Mouse (Mus musculus) gastrocnemius, postnatal 4 days (tissue): ENCODE results near the gene Wdr24. TPM values are rescaled to one million over a fixed set of nuclear protein-coding genes. Genes with fewer than 3 reads are reported as not detected.

ENCODE experiments used
- DNase-seq, 2 experiments: peaks; one replicate each; pipeline ENCODE4 v3.0.0; 2021 to 2022; ENCODE audit warnings: low spot score in 2 of 2, mixed read lengths in 2 of 2
- microRNA-seq: library from miRNA; unstranded; fragments of <30 nt; microRNA quantifications from one replicate; pipeline ENCODE4 v1.2.0, GENCODE M21; 2021
- total RNA-seq, 2 experiments: library from RNA; stranded (reverse); gene quantifications; 2 replicates each; pipeline ENCODE4 v1.2.3; 2021

Wdr24 gene
- total RNA-seq, 2 experiments from 2014 or later = 12.2 to 13.7 TPM

DNA sequence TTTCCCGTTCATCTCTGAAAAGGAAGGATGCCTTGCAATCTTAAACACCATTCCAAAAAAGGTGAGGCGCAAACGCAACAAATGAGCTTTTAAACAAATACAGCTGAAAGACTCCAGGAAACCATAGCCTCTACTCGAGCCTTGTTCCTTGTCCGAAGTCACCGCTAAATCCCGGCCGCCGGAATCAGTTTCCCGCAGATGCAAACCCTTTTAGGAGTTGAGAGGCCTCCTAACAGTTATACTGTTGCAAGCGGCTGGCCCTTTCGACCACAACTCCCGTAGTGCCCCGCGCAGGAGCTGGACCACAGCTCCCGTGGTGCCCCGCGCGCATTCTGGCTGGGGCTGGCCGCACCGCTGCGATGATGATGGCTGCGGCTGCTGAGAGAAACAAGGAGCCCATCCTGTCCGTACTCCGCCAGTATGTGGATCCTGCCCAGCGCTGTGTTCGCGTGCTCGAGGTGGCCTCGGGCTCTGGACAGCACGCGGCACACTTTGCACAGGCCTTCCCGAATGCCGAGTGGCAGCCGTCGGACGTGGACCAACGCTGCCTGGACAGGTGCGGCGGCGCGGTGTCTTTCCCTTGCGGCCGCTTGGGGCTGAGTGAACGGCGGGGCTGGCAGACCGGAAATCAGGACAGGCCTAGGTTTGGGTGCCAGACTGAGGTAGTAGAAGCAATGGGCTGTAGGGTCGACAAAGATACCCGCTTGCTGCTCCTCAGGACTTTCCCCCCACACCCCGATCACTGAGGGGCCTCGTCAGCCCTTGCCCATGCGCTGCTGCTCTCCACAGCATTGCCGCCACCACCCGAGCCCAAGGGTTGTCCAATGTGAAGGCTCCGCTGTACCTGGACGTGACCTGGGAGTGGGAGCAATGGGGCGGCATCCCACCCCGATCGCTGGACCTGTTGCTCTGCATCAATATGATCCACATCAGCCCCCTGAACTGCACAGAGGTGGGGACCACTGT lies 52.0 kb downstream of the Wdr24 start:
- peak; percentile 79 to 89 for DNase-seq

DNA sequence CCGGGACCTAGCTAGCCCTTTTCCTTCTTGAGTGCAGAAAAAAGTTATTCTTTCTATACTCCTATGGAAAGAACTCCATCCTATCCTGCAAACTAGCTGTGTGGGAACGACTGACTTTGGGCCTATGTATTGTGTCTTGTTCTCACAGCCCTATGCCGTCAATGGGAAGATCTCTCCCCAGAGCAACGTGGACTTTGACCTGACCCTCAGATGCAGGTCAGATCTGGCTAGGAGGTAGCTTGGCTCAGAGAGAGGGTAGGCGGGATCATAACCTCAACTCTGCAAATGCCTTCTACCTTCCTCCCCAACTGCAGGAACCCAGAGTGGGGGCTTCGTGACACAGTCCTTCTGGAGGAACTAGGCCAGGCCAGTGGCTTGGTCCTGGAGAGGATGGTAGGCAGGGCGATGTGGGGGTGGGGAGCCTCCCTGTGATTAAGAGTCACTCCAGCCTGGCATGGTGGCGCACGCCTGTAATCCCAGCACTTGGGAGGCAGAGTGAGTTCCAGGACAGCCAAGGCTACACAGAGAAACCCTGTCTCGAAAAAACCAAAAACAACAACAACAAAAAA lies 53.0 kb downstream of the Wdr24 start:
- DNase-seq = no peak

GRCm38 (mm10) chr17:25877025-25877424 lies 53.6 kb downstream of the Wdr24 start:
- DNase-seq = no peak

DNA sequence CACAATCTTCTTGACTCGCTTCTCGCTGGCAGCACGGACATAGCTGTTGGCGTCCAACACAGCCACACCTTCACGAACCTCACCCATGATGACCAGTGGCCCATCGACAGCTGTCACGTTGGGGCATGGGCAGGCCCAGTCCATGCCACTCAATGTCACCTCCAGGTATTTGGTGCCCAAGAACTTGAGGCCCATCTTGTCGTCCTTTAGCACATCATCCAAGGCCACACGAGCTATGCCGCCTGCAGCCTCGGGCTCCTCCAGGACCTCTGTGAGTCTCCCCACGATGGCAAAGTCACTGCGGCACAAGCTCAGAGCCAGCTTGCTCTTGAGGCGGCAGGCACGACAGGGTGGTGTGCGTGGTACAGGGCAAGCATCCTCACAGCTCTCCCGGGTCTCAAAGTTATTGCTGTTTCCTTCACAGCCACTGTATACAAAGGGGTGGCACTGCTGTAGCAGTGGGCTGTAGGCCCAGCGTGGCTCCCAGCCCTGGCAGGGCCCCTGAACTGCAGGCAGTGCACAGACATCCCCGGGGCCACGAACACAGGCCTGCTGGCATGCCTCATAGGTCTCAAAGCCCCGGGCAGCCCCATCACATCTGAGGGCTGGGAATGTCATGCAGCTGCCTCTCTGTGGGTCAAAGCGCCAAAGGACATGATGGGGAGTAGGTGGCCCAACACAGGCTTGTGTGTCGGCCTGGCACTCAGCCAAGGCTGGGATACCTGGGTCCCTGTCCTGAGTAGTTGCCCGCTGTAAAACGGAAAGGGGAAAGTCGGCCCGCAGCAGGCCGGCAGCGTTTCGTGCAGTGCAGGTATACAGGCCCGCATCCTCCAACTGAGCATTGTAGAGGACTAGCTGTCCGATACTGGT lies 54.5 kb downstream of the Wdr24 start:
- DNase-seq = no peak

Small RNAs within 50 kb of the gene (microRNA-seq; reads per million reads assigned to microRNA genes)
- gene Mir3082 (1.5 reads per million), gene Mir6966 (1.5 reads per million)

Other genes starting within 250 kb of the Wdr24 start
- gene Lmf1, start 244.5 kb upstream of the Wdr24 start, total RNA-seq = 10 to 100 TPM; 16.1 to 18.8 TPM
- gene Gng13, start 106.5 kb upstream of the Wdr24 start, total RNA-seq = not detected
- gene Chtf18, start 96.2 kb upstream of the Wdr24 start, total RNA-seq = 1 to 10 TPM; 7.7 to 8.6 TPM
- 1 to 10 TPM; 7.9 to 8.1 TPM for gene Rpusd1, start 96.0 kb upstream of the Wdr24 start, total RNA-seq
- gene Mslnl, start 87.6 kb upstream of the Wdr24 start, total RNA-seq = not detected
- gene Msln, start 69.2 kb upstream of the Wdr24 start, total RNA-seq = under 1 TPM; 0.44 to 0.49 TPM
- 10 to 100 TPM; 29.0 to 31.3 TPM for gene Narfl, start 49.9 kb upstream of the Wdr24 start, total RNA-seq
- gene Haghl, start 38.0 kb upstream of the Wdr24 start, total RNA-seq = 10 to 100 TPM; 31.3 to 32.5 TPM
- gene Ccdc78, start 37.0 kb upstream of the Wdr24 start, total RNA-seq = not detected
- 10 to 100 TPM; 45.6 to 45.8 TPM for gene Fam173a, start 30.7 kb upstream of the Wdr24 start, total RNA-seq
- gene AC134908.4, start 28.0 kb upstream of the Wdr24 start, total RNA-seq = under 1 TPM in 1 of 2 experiments, not detected in 1; 0.75 TPM
- gene Metrn, start 26.5 kb upstream of the Wdr24 start, total RNA-seq = 10 to 100 TPM; 46.3 to 51.6 TPM
- 1 to 10 TPM; 1.4 to 2.0 TPM for gene Fbxl16, start 14.5 kb upstream of the Wdr24 start, total RNA-seq
- gene Jmjd8, start 5.2 kb downstream of the Wdr24 start, total RNA-seq = 10 to 100 TPM; 31.6 to 32.4 TPM
- 100 to 1,000 TPM; 116 to 134 TPM for gene Stub1, start 9.8 kb downstream of the Wdr24 start, total RNA-seq
- 1 to 10 TPM; 7.6 to 10.0 TPM for gene Rhbdl1, start 13.7 kb downstream of the Wdr24 start, total RNA-seq
- 1 to 10 TPM; 5.4 to 7.6 TPM for gene Gm20683, start 18.1 kb downstream of the Wdr24 start, total RNA-seq
- gene Rhot2, start 21.2 kb downstream of the Wdr24 start, total RNA-seq = 10 to 100 TPM; 34.9 to 41.5 TPM
- 10 to 100 TPM; 11.7 to 12.0 TPM for gene Wdr90, start 37.9 kb downstream of the Wdr24 start, total RNA-seq
- 10 to 100 TPM; 46.1 to 48.6 TPM for gene Mcrip2, start 45.1 kb downstream of the Wdr24 start, total RNA-seq
- gene Mettl26, start 51.4 kb downstream of the Wdr24 start, total RNA-seq = 10 to 100 TPM; 20.0 to 21.3 TPM
- 1 to 10 TPM in 1 of 2 experiments, under 1 TPM in 1; 0.88 to 1.4 TPM for gene Wfikkn1, start 57.2 kb downstream of the Wdr24 start, total RNA-seq
- 10 to 100 TPM; 15.1 to 17.2 TPM for gene Rab40c, start 96.1 kb downstream of the Wdr24 start, total RNA-seq
- gene Pigq, start 121.3 kb downstream of the Wdr24 start, total RNA-seq = 10 to 100 TPM; 46.7 to 50.8 TPM
- not detected for gene Nhlrc4, start 121.3 kb downstream of the Wdr24 start, total RNA-seq
- gene A930017K11Rik, start 128.9 kb downstream of the Wdr24 start, total RNA-seq = not detected
- gene Capn15, start 162.2 kb downstream of the Wdr24 start, total RNA-seq = 10 to 100 TPM; 14.2 to 14.5 TPM
- 10 to 100 TPM; 36.8 to 41.4 TPM for gene Rab11fip3, start 245.9 kb downstream of the Wdr24 start, total RNA-seq